Mouse (Mus musculus): ENCODE measurements around the gene Eef1b2.
"Not testable (repeated sequence)": the region's sequence is repeated elsewhere in the genome, so short reads cannot be mapped to it uniquely, and the experiment has no call there.

Gene Eef1b2

DNA sequence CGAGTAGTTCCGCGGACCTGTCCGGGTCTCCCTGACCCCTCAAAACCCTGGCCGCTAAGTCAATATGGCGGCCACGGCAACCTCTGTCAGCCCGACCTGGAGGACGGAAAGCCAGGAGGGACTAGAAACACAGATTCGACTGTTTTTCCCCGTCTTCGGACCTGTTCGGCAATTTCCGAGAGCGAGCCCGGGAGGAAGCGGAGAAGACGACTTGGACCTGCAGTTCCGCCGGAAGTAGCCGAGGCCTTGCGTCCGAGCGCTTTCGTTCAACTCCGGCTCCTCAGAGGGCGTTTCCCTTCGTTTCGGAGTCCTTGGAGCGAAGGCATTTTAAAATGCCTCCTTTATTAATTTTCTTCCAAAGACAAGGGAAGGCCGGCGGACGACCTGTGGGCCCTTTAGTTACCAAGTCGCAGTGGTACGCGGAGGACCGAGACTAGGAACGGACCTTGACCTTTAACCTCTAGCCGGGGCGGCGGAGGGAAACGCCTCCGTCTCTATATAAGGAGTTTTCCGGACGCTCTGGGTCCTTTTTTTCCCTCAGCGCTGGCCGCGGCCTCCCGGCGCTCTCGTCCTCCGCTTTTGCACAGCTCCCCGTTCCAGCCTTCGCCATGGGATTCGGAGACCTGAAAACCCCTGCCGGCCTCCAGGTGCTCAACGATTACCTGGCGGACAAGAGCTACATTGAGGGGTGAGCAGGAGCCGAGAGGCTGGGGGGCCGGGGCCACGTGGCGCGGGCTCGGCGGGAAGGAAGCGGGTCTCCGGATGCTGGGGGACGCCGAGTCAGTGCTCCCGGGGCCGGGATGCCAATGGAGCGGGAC, at the start of gene Eef1b2, which contains the start of gene Ndufs1:
Gene Eef1b2 (plus strand): TSS at position 222 of the 818 bp plus-strand sequence.
Gene Ndufs1 (minus strand): TSS at position 230 of the 818 bp plus-strand sequence.
- DNase-seq, result peak; percentile 98

DNA sequence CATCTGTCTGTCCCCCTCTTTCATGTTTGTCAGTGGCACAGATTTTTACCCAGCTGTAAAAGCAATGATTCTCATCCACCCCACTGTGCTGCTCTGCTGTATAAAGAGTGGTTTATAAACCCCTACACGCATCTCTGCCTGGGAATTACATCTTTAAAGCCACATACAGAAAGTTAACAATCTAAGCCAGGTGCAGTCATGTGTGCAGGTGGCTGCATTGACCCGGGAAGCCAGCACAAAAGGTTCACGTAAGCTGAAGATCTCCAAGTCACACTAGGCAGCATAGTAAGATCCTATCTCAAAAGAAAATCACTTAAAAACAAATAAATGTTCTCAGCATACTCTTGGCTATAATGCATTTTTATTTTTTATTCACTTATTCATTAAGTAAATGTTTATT, 47.4 kb upstream of the Eef1b2 start:
- DNase-seq, result no peak

DNA sequence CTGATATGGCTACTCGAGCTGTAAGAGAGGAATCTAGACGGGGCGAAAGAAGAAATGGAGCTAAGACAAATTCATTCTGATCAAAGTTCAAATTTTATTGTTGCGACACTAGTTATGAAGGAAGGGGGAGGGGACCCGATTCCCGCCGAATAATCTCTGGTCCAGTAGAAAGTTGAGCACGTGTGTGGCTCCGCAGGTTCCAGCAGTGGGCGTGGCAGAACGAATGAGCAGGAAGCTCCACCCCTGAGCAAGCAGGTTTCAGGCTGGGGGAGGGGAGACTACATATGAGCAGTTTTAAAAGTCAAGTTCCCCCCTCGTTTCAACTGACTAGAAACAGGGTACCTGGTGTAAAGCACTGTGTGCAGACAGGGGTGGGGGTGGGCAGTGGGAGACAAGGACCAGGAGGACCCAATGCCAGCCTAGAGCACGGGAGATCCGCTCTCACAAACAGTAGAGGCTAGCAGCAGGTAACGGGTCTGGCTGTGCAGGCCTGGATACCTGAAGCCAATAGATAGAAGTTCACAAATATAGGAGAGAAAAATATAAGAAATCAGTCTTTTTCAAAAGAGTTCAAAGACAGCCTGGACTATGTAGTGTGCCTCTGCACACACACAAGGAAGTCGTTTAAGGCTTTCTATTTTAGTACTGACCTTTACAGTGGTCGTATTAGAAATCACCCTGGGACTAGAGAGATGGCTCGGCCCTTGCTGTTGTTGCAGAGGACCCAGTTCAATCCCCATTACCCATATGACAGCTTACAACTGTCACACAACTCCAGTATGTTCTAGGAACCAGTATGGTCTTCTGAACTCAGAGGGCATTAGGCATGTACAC, 46.6 kb upstream of the Eef1b2 start:
- DNase-seq, result no peak

DNA sequence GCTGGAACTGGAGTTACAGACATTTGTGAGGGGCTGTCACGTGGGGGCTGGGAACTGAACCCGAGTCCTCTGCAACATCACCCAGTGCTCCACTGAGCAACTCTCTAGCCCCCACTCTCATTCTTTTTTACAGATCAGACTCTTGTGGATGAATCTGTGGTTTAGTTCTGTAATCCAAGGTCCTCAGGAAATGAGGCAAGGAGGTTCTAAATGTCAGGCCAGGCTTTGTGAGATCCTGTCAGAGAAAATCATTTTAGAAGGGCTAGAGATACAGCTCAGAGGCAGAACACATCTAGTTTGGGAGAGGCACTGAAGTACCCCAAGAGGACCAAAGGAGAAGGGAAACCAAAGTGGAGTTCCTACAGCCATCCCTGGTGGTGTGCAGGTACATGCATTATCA, 45.7 kb upstream of the Eef1b2 start:
- no peak for DNase-seq

DNA sequence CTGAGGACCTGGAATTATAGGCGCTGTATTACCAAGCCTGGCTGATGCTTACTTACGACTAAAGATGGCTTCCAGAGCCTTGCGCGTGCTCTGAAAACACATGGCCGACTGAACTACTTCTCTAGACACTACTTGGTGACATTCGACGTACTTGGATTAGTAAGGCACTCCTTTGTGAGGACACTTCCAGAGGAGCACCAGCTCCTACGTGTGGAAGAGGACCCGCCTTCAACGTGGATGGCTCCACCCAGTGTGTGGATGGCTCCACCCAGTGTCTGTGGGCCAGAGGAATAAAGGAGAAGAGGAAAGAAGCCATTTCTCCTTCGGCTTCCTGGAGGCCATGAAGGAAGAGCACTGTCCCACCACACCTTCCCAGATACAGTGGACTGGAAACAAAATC, 44.9 kb upstream of the Eef1b2 start:
- DNase-seq, result no peak

DNA sequence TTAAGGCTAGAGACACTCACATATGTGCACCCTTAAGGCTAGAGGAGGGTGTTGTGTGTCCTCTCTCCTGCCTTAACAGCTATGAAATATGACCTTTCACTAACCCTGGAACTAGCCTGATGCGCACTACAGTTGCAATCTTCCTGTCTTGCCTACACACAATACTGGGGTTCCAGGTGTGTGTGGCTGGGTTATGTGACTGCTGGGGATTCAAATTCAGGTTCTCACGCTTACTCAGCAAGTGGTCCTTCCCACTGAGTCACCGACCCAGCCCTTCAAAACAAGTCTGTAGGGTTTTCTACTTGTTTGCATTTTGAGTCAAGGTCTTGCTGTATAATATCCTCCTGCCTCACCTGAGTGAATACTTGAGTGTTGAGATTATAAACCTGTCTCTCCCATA, 42.1 kb upstream of the Eef1b2 start:
- no peak for DNase-seq

DNA sequence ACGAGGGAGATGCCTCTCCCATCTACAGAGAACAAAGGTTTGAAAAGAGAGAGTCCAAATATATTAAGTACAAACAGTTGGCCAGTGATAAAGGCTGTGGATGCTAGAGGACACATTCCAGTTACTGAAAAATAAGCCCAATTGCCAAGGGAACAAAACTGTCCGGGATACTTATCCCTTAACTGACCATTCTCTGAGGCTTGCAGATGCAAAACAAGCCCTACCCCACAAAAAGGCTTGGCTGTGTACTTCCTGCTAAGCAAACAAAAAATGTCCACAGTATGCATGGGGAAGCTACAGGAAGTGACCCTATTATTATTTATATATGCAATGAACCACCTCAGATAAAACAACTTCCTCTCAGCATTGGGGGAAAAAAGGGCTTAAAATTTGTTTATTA, 38.7 kb upstream of the Eef1b2 start:
- no peak for DNase-seq

DNA sequence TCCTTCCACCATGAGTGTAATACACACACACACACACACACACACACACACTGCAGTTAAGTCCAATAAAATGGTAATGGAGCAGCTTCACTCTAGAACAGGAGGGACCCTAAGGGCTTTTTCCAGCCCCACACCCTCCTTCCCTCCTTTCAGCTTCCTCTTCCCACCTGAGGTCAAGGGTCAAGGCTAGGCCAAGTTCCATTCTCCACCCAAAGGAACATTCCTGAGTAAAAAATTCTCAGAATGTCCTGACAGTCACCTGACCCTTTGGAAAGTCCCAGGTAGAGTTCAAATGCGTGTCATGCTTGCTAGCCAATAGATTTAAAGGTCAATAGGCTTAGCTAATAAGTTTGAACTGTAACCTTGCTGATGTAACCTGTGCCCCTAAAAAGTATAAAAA, 38.0 kb upstream of the Eef1b2 start:
- DNase-seq, result not testable (repeated sequence)

DNA sequence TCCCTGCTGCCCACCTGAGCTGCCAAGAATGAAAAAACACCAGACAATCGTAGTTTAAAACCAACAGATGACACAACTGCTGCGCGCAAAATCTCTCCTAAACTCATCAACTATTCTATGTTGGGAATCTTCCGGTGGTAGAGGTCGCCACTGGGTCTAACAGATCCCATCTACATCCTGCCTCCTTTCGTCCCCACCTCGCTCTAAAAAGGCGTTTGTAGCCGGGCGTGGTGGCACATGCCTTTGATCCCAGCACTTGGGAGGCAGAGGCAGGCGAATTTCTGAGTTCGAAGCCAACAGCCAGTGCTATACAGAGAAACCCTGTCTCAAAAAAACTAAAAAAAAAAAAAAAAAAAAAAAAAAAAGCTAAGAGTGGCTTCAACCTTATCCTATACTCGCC, 36.4 kb upstream of the Eef1b2 start:
- DNase-seq, result no peak

DNA sequence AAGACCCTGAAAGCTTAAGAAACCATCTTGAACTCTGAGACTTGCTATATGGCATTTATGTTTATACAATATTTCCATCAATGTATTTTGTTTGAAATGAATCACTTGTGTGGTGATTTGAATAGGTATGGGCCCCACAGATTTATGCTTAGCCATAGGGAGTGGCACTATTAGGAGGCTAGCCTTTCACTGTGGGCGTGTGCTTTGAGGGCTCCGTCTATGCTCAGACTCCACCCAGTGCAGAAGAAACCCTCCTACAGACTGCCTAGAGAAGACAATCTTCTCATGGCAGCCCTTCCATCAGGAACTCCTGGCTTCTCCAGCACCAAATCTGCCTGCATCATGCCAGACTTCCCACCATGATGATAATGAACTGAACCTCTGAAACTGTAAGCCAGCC, 8.0 kb upstream of the Eef1b2 start:
- DNase-seq, result no peak

DNA sequence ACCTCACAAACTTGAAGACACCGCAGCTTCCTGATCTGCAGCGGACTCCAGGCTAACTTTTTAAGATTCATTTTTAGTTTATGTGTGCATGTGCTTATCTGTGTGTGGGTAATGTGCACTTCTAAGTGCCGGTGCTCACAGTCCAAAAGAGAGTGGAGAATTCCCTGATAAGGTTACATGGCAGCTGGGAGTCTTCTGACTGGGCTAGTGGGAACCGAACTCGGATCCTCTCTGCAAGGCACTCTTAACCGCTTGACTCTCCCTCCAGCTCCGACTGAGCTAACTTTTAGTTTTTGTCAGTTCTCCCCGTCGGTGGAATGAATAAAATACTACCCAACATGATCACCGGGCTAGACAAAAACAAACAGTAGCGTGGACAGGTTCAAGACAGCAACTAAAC, 772 bp upstream of the Eef1b2 start:
- no peak for DNase-seq

DNA sequence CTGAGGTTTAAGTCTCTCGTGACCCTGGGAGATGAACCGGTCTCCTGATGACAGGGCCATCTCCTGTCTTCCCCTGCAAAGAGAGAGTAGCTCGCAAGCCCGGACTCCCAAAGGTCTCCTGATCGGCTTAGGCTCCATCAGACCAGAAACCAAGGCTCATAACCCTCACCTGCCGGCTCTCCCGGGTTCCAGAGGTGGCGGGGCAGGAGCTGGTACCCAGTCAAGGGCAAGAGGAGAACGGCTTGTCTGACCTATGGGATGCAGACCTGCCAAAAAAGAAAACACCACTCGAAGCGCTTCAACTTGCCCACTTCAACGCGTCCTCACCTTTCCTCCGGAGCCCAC, 394 bp upstream of the Eef1b2 start:
- no peak for DNase-seq

DNA sequence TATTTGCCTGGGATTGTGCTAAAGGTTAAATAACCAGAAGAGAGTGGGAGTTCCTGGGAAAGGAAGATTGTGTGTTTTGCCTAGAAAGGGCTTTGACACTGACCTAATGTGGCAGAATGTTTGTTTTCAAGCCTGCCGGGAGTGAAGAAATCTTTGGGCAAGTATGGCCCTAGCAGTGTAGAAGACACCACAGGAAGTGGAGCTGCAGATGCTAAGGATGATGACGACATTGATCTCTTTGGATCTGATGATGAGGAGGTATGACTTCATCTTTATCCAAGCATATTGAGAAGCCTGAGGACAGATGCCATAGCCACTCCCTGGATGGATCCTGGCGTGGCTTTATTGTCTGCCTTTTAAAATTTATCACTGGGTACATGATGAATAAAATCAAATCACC, 1.7 kb downstream of the Eef1b2 start:
- no peak for DNase-seq

DNA sequence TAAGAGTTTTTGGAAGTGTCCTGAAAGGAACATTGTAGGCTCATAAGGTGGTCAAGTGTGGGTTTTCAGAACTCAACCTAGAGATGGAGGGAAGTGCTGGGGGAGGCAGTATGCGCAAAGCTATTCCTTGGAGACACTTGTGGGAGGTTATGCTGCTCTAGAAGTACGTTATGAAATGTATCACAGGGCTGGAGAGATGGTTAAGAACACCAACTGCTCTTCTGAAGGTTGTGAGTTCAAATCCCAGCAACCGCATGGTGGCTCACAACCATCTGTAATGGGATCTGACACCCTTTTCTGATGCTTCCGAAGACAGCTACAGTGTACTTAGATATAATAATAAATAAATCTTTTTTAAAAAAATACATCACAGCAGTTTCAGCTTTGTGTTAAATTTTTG, 3.5 kb downstream of the Eef1b2 start:
- DNase-seq, result no peak

DNA sequence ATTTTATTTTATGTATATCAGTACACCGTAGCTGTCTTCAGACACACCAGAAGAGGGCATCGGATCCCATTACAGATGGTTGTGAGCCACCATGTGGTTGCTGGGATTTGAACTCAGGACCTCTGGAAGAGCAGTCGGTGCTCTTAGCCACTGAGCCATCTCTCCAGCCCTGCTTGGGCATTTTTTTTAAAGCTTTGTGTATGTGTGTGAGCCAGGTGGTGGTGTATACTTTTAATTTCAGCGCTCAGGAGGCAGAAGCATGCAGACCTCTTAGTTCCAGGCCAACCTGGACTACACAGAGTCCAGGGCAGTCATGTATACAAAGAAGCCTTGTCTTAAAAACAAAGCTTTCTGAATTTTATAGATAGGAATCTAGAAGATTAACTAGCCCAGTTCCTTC, 4.0 kb downstream of the Eef1b2 start:
- DNase-seq, result not testable (repeated sequence)

DNA sequence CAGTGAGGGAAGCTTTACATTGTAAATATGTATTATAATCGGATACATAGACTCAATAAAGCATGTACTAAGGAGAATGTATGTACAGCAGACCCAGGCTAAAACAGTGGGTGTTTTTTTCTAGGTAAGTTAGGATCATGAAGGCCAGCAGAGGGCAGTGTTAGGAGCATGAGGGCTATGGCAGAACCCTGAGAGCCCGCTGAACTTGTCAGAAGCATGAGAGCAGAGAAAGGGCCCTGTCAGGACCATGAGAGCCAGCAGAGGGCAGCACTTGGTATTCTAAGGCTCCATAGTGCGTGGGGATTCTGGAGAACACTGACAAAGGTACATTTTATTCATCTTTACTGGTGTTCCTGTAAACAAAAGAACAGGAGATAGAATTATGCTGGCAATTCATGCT, 4.4 kb downstream of the Eef1b2 start:
- peak; percentile 81 for DNase-seq

DNA sequence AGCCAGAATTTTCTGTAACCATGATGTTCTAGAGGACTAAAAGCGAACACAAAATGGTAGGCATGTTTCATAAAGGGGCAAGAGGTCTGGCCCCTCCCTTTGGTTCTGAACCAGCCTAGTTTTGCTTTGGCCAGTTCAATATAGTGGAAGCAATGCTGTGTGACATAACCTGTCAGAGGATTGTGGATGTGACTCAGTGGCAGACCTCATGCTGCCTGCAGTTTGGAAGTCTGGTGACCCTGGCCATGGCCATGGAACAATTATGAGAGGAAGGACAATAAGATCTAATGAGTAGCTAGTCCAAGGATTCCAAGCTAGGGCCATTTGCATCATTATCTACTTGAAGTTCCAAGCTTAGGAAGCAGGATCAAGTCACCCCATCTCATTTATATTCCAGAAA, 4.9 kb downstream of the Eef1b2 start:
- no peak for DNase-seq

DNA sequence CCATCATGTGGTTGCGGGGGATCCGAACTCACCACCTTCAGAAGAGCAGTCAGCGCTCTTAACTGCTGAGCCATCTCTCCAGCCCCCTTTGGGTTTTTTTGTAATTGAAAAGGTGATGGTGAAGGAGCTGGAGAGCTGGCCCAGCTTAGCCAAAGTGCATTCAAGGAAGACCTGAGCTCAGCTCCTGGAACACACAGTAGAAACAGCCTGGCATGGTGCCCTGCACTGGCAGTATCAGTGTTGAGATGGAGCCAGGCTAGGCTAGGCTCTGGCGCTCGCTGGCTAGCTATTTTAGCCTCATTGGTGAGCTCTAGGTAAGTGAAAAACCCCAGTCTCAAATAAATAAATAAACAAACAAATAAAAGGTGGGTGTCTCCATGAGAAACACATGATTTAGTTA, 5.6 kb downstream of the Eef1b2 start:
- peak; percentile 64 for DNase-seq

DNA sequence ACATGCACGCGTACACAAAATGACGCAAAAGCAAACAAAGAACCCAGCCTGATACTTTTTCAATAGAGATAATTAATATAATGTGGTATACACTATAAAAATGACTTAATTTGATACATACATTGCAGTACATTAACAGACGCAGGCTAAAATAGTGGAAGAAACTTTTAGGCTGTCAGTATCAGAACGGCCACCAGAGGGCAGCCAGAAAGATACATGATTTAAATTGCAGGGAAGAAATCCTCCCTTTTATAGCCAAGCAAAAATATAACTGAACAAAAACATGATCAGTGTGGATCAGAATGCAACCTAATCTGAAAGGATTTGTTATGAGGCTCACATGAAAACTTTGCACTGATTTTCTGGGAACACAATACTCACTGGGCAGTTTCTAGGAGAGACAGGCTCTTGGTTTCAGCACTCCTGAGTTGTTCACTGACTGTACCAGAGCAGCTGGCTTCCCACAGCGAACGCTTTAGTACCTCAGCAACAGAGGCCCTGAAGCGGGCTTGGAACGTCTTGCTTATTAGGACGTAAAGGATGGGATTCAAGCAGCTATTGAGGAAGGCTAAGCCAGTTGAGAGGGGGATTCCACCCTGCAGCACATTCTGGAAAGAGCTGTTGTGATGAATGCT, 6.1 kb downstream of the Eef1b2 start:
- DNase-seq, result peak; percentile 26

DNA sequence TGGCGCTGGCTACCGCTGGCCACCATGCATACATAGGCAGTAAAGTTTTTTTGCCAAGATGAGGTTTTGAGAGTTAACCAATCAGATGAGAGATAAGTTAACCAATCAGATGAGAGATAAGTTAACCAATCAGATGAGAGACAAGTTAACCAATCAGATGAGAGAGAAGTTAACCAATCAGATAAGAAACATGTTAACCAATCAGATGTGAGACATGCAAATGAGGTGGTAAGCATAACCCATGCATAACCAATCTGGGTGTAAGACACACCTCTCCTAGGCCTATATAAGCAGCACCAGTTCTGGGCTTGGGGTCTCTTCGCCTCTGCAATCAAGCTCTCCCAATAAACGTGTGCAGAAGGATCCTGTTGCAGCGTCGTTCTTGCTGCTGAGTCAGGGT, 8.8 kb downstream of the Eef1b2 start:
- not testable (repeated sequence) for DNase-seq

DNA sequence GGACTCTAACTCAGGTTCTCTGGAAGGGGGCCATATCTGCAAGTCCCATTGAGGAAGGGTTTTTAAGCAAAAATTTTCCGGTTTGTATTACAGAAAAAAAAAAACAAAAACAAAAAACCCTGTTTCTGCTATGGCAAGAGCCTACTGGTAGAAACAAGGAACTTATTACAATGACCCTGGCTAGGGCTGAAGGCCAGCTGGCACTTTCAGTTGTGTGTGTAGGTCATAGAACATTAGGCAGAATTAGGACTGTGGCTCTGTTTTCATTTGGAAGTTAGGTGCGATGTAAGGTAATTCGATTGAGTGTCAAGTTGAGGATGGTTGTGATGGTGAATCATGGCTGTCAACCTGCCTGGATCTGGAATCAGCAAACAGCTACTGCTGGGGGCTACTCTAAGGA, 11.9 kb downstream of the Eef1b2 start:
- no peak for DNase-seq

DNA sequence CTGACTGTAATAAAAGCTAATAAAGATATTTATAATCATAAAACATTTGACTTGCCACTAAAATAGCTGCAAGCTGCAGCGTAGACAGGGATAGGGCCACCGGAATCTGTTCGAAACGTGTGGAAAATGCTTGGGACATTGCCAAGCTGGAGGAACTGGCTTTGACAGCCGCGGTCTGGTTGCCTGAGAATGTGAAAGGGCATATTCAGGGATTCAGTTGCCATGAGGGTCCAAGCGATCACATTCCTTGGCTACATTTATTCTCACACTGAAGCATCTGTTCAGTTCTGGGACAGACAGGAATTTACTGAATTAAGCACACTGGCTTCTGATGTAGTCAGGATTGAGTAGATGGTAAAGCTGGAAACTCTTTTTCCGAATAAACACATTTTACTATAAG, 14.2 kb downstream of the Eef1b2 start:
- no peak for DNase-seq

DNA sequence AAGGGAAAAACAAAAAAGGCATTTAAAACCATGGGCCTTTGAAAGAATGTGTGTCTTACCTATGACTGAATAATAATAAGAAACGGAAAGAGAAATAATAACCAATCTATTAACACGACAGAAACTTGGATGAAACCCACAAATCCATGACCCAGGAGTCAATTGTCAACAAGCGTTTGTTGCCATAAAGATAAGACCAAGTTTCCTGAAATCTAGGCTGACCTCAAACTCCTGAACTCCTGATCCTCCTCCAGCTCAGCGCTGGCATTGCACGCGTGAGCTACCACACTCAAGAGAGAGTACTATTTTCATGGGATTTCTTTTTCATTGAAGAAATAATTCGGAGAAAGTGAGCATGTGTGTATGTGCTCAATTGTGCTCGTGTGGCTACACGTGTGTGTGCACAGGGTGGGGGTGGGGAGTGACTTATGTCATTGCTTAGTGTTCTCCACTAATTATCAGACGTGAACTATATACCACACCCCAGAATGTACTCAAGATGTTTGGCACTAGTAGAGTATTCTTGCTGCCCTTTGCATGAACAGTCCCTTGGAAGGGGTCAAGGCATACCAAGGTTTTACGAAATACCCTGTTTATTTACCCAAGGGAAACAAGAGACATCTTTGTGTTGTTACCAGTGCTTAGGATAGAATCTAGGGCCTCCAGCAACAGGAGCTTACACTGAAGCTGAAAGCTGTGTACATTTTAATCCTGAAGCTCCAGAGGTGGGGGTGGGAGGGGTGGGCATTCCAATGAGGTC, 15.9 kb downstream of the Eef1b2 start:
- DNase-seq, result no peak

Data from cerebellum, adult 11 months (tissue).